In genomic region chr2:6727366-6727765, GRCm38 (mm10) we compare ENCODE assay signal across 22 mouse cellular contexts.
A peak's percentile ranks its signal among the peaks of the same experiment; 100 is the strongest.
DNase-seq lines count a peak whose midpoint lies in the region; ATAC-seq and TF ChIP-seq lines count a peak whose summit lies in the region.
"Had no signal": no experiment of that assay in that cellular context is flagged by ENCODE, and none has a peak within 500 bp of the region (broad histone marks: within the 10 kb centered on the region; RNA-seq: fewer than 3 reads in every experiment).

No protein-coding gene starts in this region.

- H3K4me1 ChIP-seq in forebrain, embryonic 15.5 days: peaks cover 70% of the 10 kb centered on the region
- peaks cover 34% of the 10 kb centered on the region for H3K4me1 ChIP-seq in forebrain, embryonic 10.5 days
- H3K4me1 ChIP-seq: embryonic facial prominence, embryonic 13.5 days had no signal

- peak; percentile 27 to 32 for DNase-seq in cerebellum, adult 18-20 months
- DNase-seq in cerebellum, adult 9-11 months: no peak
- DNase-seq in cerebellum, postnatal 14 days: peak; percentile 33 to 47
- no peak for DNase-seq in cerebellum, adult 11 months
- no peak for DNase-seq in forebrain, embryonic 10.5 days (ENCODE audit: extremely low spot score, low spot score)
- no peak for DNase-seq in left cerebral cortex, adult 2 months (ENCODE audit: extremely low spot score in 1 of 2, low spot score in 2 of 2)
- no peak for DNase-seq in left cerebral cortex, postnatal 25 days (ENCODE audit: low spot score in 2 of 2)
- DNase-seq: adrenal gland, adult 8-10 months; adrenal gland, postnatal 36 days; embryo, embryonic 11 days; gastrocnemius, postnatal 25 days; heart, adult 2 months; kidney, adult 2 months had no signal

- 0 out of 2 replicates have a peak overlapping the region, but pooled peaks have one; percentile 5 for H3K27ac ChIP-seq in forebrain, embryonic 15.5 days (replicated peaks)
- no peak overlapping the region for H3K27ac ChIP-seq in forebrain, embryonic 10.5 days
- H3K27ac ChIP-seq in left cerebral cortex, adult 2 months: peak overlapping the region; percentile 21; the same call in 1 of the 2 replicates
- H3K27ac ChIP-seq: embryonic facial prominence, embryonic 10.5 days; embryonic facial prominence, embryonic 13.5 days; heart, adult 2 months; heart, embryonic 10.5 days; hindbrain, embryonic 12.5 days; hindbrain, embryonic 15.5 days had no signal

- H3K36me3 ChIP-seq in forebrain, embryonic 15.5 days: no peaks in the 10 kb centered on the region
- no peaks in the 10 kb centered on the region for H3K36me3 ChIP-seq in forebrain, embryonic 10.5 days (replicated peaks)
- H3K36me3 ChIP-seq: embryonic facial prominence, embryonic 10.5 days; embryonic facial prominence, embryonic 13.5 days; heart, embryonic 10.5 days; hindbrain, embryonic 12.5 days; hindbrain, embryonic 15.5 days had no signal

- no peak overlapping the region for H3K9ac ChIP-seq in forebrain, embryonic 15.5 days (replicated peaks)
- H3K9ac ChIP-seq: embryonic facial prominence, embryonic 13.5 days; hindbrain, embryonic 12.5 days; hindbrain, embryonic 15.5 days had no signal

- no peaks in the 10 kb centered on the region for H3K9me3 ChIP-seq in forebrain, embryonic 15.5 days
- H3K9me3 ChIP-seq in forebrain, embryonic 10.5 days: no peaks in the 10 kb centered on the region
- H3K9me3 ChIP-seq: embryonic facial prominence, embryonic 10.5 days; embryonic facial prominence, embryonic 13.5 days; heart, embryonic 10.5 days; hindbrain, embryonic 12.5 days; hindbrain, embryonic 15.5 days had no signal

- intact Hi-C loops in left cerebral cortex, adult 2 months (cut with DNase I): loop anchor here (10.0 kb wide), 2 partner anchors 147 to 357 kb away; no protein-coding TSS in a partner anchor
- intact Hi-C loops in left cerebral cortex, postnatal 25 days (cut with DNase I): loop anchor here (10.0 kb wide), 1 partner anchor 137 kb away; no protein-coding TSS in a partner anchor

- H3K4me3 ChIP-seq in forebrain, embryonic 15.5 days: no peak overlapping the region
- H3K4me3 ChIP-seq in forebrain, embryonic 10.5 days: no peak overlapping the region
- no peak overlapping the region for H3K4me3 ChIP-seq in left cerebral cortex, adult 2 months
- H3K4me3 ChIP-seq: embryonic facial prominence, embryonic 10.5 days; embryonic facial prominence, embryonic 13.5 days; erythroblast, embryonic 14.5 days; heart, adult 2 months; heart, embryonic 10.5 days; hindbrain, embryonic 12.5 days; hindbrain, embryonic 15.5 days had no signal

- H3K4me2 ChIP-seq in forebrain, embryonic 15.5 days (replicated peaks): no peak overlapping the region
- H3K4me2 ChIP-seq: embryonic facial prominence, embryonic 13.5 days; hindbrain, embryonic 12.5 days; hindbrain, embryonic 15.5 days had no signal

- H3K27me3 ChIP-seq in forebrain, embryonic 15.5 days: no peaks in the 10 kb centered on the region
- H3K27me3 ChIP-seq in forebrain, embryonic 10.5 days (ENCODE audit: poor library complexity, severe bottlenecking): no peaks in the 10 kb centered on the region
- H3K27me3 ChIP-seq: embryonic facial prominence, embryonic 13.5 days; hindbrain, embryonic 12.5 days; hindbrain, embryonic 15.5 days had no signal

- WGBS in forebrain, embryonic 15.5 days: 46% methylated on average over 5 of the region's 5 CpGs
- 93% methylated on average over 5 of the region's 5 CpGs for WGBS in forebrain, embryonic 10.5 days

- no peak for TF ChIP-seq CTCF in left cerebral cortex, adult 2 months (IDR thresholded peaks at IDR 0.05)

- no peak for ATAC-seq in forebrain, embryonic 15.5 days (replicated peaks)
- ATAC-seq: activated CD4-positive, CD25-positive, alpha-beta regulatory T cell, adult 4 months; intestine, postnatal 0 days had no signal

Comparison
In these comparisons a context has a peak if more than half of its experiments do, and no peak if none do; other contexts are left out.
1. DNase-seq: peak in cerebellum, adult 18-20 months (2 of 2) and cerebellum, postnatal 14 days (2 of 2); none in cerebellum, adult 9-11 months (single experiment), cerebellum, adult 11 months (single experiment), forebrain, embryonic 10.5 days (single experiment), left cerebral cortex, adult 2 months (0 of 2) and left cerebral cortex, postnatal 25 days (0 of 2).